Mouse (Mus musculus): ENCODE data around the gene Fam161a.

DNA sequence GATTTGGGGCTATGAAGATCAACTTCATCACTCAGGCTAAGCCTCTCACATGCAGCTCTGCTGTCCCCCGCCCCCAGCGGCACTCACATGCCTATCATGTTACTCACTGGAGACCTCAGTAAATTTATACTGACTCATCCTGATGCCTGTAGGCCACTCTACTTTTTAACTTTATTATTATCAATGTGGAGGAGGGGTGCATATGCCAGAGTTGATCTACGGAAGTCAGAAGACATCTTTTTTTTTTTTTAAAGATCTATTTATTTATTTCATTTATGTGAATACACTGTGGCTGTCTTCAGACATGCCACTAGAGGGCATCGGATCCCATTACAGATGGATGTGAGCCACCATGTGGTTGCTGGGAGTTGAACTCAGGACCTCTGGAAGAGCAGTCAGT lies 41.8 kb upstream of the Fam161a start:
- TF ChIP-seq CTCF (conservative IDR thresholded peaks at IDR 0.05; ENCODE audit: low read length) (peak; percentile 24), POU5F1 (IDR thresholded peaks at IDR 0.05; ENCODE audit: borderline replicate concordance, low read length) (no peak)

All from E14TG2a.4 (cell line).